ENCODE assay signal across 18 mouse cellular contexts in the genomic region with DNA sequence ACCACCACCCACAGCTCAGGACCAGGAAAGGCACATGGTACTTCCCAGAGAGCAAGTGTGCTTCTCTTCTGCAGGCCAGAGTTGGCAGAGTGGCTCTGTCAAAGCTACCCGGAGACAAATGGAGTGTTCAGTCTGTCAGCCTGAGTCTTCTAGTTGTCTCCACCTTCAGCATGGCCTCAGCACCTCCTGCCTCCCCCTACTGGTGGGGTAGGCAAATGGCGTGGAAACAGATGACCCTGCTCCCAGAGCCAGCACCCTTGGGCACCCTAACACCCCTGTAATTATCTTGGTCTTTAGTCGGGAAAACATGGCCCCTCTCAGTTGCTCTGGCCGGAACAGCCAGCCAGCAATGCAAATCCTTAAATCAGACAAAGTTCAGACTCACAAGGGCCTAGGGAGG. TPM values are rescaled to one million over a fixed set of nuclear protein-coding genes. Genes with fewer than 3 reads are reported as not detected.
A peak's percentile ranks its signal among the peaks of the same experiment; 100 is the strongest.
DNase-seq lines count a peak whose midpoint lies in the region; ATAC-seq and TF ChIP-seq lines count a peak whose summit lies in the region.
"Had no signal": no experiment of that assay in that cellular context is flagged by ENCODE, and none has a peak within 500 bp of the region (broad histone marks: within the 10 kb centered on the region; RNA-seq: fewer than 3 reads in every experiment).

No protein-coding gene starts in this region.

- ATAC-seq in liver, embryonic 14.5 days (ENCODE audit: insufficient read depth) = no peak
- ATAC-seq: forebrain, embryonic 13.5 days; inflammation-experienced regulatory T-cells, adult 6 months; midbrain, embryonic 13.5 days had no signal

- DNase-seq in heart, adult 11 months = peak; percentile 78
- DNase-seq in heart, adult 18-20 months = no peak
- DNase-seq in liver, embryonic 14.5 days (ENCODE audit: low read depth in 3 of 3, low spot score in 3 of 3) = no peak
- DNase-seq in liver = no peak
- DNase-seq in splenic B cell, adult 2 months (ENCODE audit: low read depth, low spot score) = peak; percentile 15
- no peak for DNase-seq in urinary bladder, postnatal 10 days (ENCODE audit: low spot score)
- DNase-seq: cerebellum, adult 9-11 months; lung, embryonic 14.5 days; right cerebral cortex, postnatal 4 days; thymus, postnatal 25 days had no signal

- H3K27ac ChIP-seq in liver, embryonic 14.5 days = no peak overlapping the region
- H3K27ac ChIP-seq in bone marrow, adult 2 months (ENCODE audit: control insufficient read depth, insufficient read depth, low read depth, low read length, poor library complexity) = no peak overlapping the region
- H3K27ac ChIP-seq: forebrain, embryonic 13.5 days; limb, embryonic 12.5 days; macrophage; midbrain, embryonic 13.5 days had no signal

- no peaks in the 10 kb centered on the region for H3K4me1 ChIP-seq in liver, embryonic 14.5 days (replicated peaks; ENCODE audit: control insufficient read depth in 2 of 2, insufficient read depth in 2 of 2, low read length in 1 of 2)
- H3K4me1 ChIP-seq in bone marrow, adult 2 months (ENCODE audit: control insufficient read depth, insufficient read depth, low read length) = no peaks in the 10 kb centered on the region
- H3K4me1 ChIP-seq: forebrain, embryonic 13.5 days; limb, embryonic 12.5 days had no signal

- H3K4me3 ChIP-seq in liver, embryonic 14.5 days (ENCODE audit: insufficient read depth in 1 of 2, low read depth in 2 of 2, low read length in 2 of 2) = no peak overlapping the region
- H3K4me3 ChIP-seq in bone marrow, adult 2 months (replicated peaks; ENCODE audit: control insufficient read depth, low read depth, low read length) = no peak overlapping the region
- H3K4me3 ChIP-seq: forebrain, embryonic 13.5 days; limb, embryonic 12.5 days; midbrain, embryonic 13.5 days had no signal

- H3K9me3 ChIP-seq in liver, embryonic 14.5 days (ENCODE audit: control insufficient read depth, low read length) = no peaks in the 10 kb centered on the region
- H3K9me3 ChIP-seq: forebrain, embryonic 13.5 days; limb, embryonic 12.5 days; midbrain, embryonic 13.5 days had no signal

- H3K27me3 ChIP-seq in liver, embryonic 14.5 days (ENCODE audit: control insufficient read depth, insufficient read depth, low read length) = no peaks in the 10 kb centered on the region
- no peaks in the 10 kb centered on the region for H3K27me3 ChIP-seq in splenic B cell, adult 2 months (ENCODE audit: control insufficient read depth, insufficient read depth, low read length, poor library complexity, severe bottlenecking)
- H3K27me3 ChIP-seq: forebrain, embryonic 13.5 days; limb, embryonic 12.5 days had no signal

- H3K4me2 ChIP-seq in liver, embryonic 14.5 days (ENCODE audit: low read depth) = no peak overlapping the region
- H3K4me2 ChIP-seq: forebrain, embryonic 13.5 days; limb, embryonic 12.5 days; lung, embryonic 14.5 days; midbrain, embryonic 13.5 days had no signal

- WGBS in liver, embryonic 14.5 days (ENCODE audit: insufficient replicate concordance) = 52% methylated on average over 4 of the region's 4 CpGs
- 75% methylated on average over 4 of the region's 4 CpGs for WGBS in bone marrow, adult 2 months

- no peak for TF ChIP-seq EP300 in liver, embryonic 14.5 days (IDR thresholded peaks at IDR 0.05; ENCODE audit: low read depth)

- H3K36me3 ChIP-seq in liver, embryonic 14.5 days (replicated peaks; ENCODE audit: control insufficient read depth, insufficient read depth, low read depth) = no peaks in the 10 kb centered on the region
- H3K36me3 ChIP-seq in splenic B cell, adult 2 months (ENCODE audit: control insufficient read depth, insufficient read depth, low read length, poor library complexity, severe bottlenecking) = no peaks in the 10 kb centered on the region
- H3K36me3 ChIP-seq: limb, embryonic 12.5 days; midbrain, embryonic 13.5 days had no signal

- peak; percentile 48 for TF ChIP-seq CTCF in liver, embryonic 14.5 days (IDR thresholded peaks at IDR 0.05; ENCODE audit: low read depth)
- TF ChIP-seq CTCF in bone marrow, adult 2 months (IDR thresholded peaks at IDR 0.05; ENCODE audit: control insufficient read depth, insufficient read depth, low read length) = peak; percentile 25; the same call in 1 of the 2 replicates

- no peak for TF ChIP-seq POLR2A in bone marrow, adult 2 months (IDR thresholded peaks at IDR 0.05; ENCODE audit: borderline replicate concordance, control insufficient read depth, low read depth, low read length)

- H3K9ac ChIP-seq in liver, embryonic 14.5 days (replicated peaks) = no peak overlapping the region
- H3K9ac ChIP-seq: forebrain, embryonic 13.5 days; limb, embryonic 12.5 days; lung, embryonic 14.5 days; midbrain, embryonic 13.5 days had no signal

RNA-seq across cellular contexts. Expression of a gene that starts 43.8 kb away (rescaled TPM):
- total RNA-seq in heart, adult 18-20 months (2021) = 1 to 10 TPM; 6.9 to 7.3 TPM
- 2.6 and 4.3 TPM in 2 replicates for polyA plus RNA-seq in liver, embryonic 14.5 days (2012; rRNA removed)
- 7.1 and 7.4 TPM in 2 replicates for polyA plus RNA-seq in liver, embryonic 14.5 days (2014; fragmentation: Nextera tagmentation; extraction: Ambion mirVana)
- 7.9 and 8.3 TPM in 2 replicates for polyA plus RNA-seq in bone marrow, adult 2 months (2011; ENCODE audit: insufficient read depth, insufficient read length, low replicate concordance, missing spikeins)

RNA-seq across cellular contexts. Expression of a gene that starts 52.5 kb away (rescaled TPM):
- 1 to 10 TPM; 4.7 to 5.5 TPM for total RNA-seq in heart, adult 18-20 months (2021)
- polyA plus RNA-seq in liver, embryonic 14.5 days (2012; rRNA removed) = 0.07 and 0.11 TPM in 2 replicates
- not detected in 2 replicates for polyA plus RNA-seq in liver, embryonic 14.5 days (2014; fragmentation: Nextera tagmentation; extraction: Ambion mirVana)
- 10.4 and 17.2 TPM in 2 replicates for polyA plus RNA-seq in bone marrow, adult 2 months (2011; ENCODE audit: insufficient read depth, insufficient read length, low replicate concordance, missing spikeins)
- total RNA-seq: hematopoietic stem cell, adult 5-6 weeks; MEL had no signal
- polyA plus RNA-seq: inflammation-experienced regulatory T-cells, adult 6 months; macrophage had no signal

Comparison
In these comparisons a context has a peak if more than half of its experiments do, and no peak if none do; other contexts are left out.
1. DNase-seq: peak in heart, adult 11 months (single experiment) and splenic B cell, adult 2 months (single experiment); none in heart, adult 18-20 months (0 of 2), liver, embryonic 14.5 days (0 of 3), liver (single experiment) and urinary bladder, postnatal 10 days (single experiment).
2. RNA of a gene that starts 52.5 kb away (polyA plus RNA-seq): 10.4 to 17.2 TPM in bone marrow, adult 2 months; 0.07 to 0.11 TPM in liver, embryonic 14.5 days; every median in the first group is over 10 times any median in the second.